Mouse (Mus musculus) T-helper 2 cell (primary cell): ENCODE measurements around the gene Rcbtb2.

Source experiments
- in situ Hi-C: fragments of 300-600 bp; cut with MboI, MseI; formaldehyde crosslinking; loops from one replicate; pipeline ENCODE4 v1.15.1; 2025; ENCODE audit warnings: high pct_unique_total_duplicates

The Rcbtb2 gene

GRCm38 (mm10) chr14:73186875-73187274, 64.0 kb downstream of the Rcbtb2 start:
- in situ Hi-C loops, result no loop called here

GRCm38 (mm10) chr14:73199058-73199457, 76.2 kb downstream of the Rcbtb2 start:
- in situ Hi-C loops, result no loop called here

GRCm38 (mm10) chr14:73201447-73201846, 78.6 kb downstream of the Rcbtb2 start:
- in situ Hi-C loops, result no loop called here

GRCm38 (mm10) chr14:73204016-73204415, 81.2 kb downstream of the Rcbtb2 start:
- in situ Hi-C loops, result no loop called here

- in situ Hi-C loops, result no loop called here
Observed at GRCm38 (mm10) chr14:73209262-73209661, 86.4 kb downstream of the Rcbtb2 start.

- in situ Hi-C loops, result no loop called here
Observed at GRCm38 (mm10) chr14:73210196-73210595, 87.4 kb downstream of the Rcbtb2 start.

GRCm38 (mm10) chr14:73211477-73211876, 88.6 kb downstream of the Rcbtb2 start:
- in situ Hi-C loops, result no loop called here

GRCm38 (mm10) chr14:73217062-73217461, 94.2 kb downstream of the Rcbtb2 start:
- in situ Hi-C loops, result no loop called here

GRCm38 (mm10) chr14:73222316-73222970, 99.6 kb downstream of the Rcbtb2 start:
- in situ Hi-C loops, result no loop called here

GRCm38 (mm10) chr14:73226346-73226745, 103.5 kb downstream of the Rcbtb2 start:
- in situ Hi-C loops, result no loop called here

GRCm38 (mm10) chr14:73226849-73227248, 104.0 kb downstream of the Rcbtb2 start:
- in situ Hi-C loops, result no loop called here

GRCm38 (mm10) chr14:73231286-73231982, 108.6 kb downstream of the Rcbtb2 start:
- in situ Hi-C loops, result no loop called here

GRCm38 (mm10) chr14:73234468-73235031, 111.7 kb downstream of the Rcbtb2 start:
- in situ Hi-C loops, result no loop called here

- in situ Hi-C loops, result no loop called here
Observed at GRCm38 (mm10) chr14:73237848-73238321, 115.0 kb downstream of the Rcbtb2 start, which contains the start of gene Lpar6. Gene Lpar6 (plus strand): TSS chr14:73237895.

- in situ Hi-C loops, result no loop called here
Observed at GRCm38 (mm10) chr14:73238498-73239250, 115.8 kb downstream of the Rcbtb2 start.

- in situ Hi-C loops, result no loop called here
Observed at GRCm38 (mm10) chr14:73239291-73239690, 116.5 kb downstream of the Rcbtb2 start.

- in situ Hi-C loops, result no loop called here
Observed at GRCm38 (mm10) chr14:73239857-73240256, 117.0 kb downstream of the Rcbtb2 start.

GRCm38 (mm10) chr14:73244061-73244597, 121.3 kb downstream of the Rcbtb2 start:
- in situ Hi-C loops, result no loop called here

GRCm38 (mm10) chr14:73250056-73250455, 127.2 kb downstream of the Rcbtb2 start:
- in situ Hi-C loops, result loop anchor here (10.0 kb wide), 1 partner anchor 145 kb away; no protein-coding TSS in a partner anchor

- in situ Hi-C loops, result loop anchor here (10.0 kb wide), 1 partner anchor 147 kb away; no protein-coding TSS in a partner anchor
Observed at GRCm38 (mm10) chr14:73252276-73252675, 129.4 kb downstream of the Rcbtb2 start.

- in situ Hi-C loops, result loop anchor here (10.0 kb wide), 1 partner anchor 149 kb away; no protein-coding TSS in a partner anchor
Observed at GRCm38 (mm10) chr14:73253453-73254251, 130.8 kb downstream of the Rcbtb2 start.
